Mouse (Mus musculus): ENCODE results near the gene Olfr466. TPM values are rescaled to one million over a fixed set of nuclear protein-coding genes. Genes with fewer than 3 reads are reported as not detected.

Olfr466 gene
- total and polyA plus RNA-seq, 2 experiments: not detected

DNA sequence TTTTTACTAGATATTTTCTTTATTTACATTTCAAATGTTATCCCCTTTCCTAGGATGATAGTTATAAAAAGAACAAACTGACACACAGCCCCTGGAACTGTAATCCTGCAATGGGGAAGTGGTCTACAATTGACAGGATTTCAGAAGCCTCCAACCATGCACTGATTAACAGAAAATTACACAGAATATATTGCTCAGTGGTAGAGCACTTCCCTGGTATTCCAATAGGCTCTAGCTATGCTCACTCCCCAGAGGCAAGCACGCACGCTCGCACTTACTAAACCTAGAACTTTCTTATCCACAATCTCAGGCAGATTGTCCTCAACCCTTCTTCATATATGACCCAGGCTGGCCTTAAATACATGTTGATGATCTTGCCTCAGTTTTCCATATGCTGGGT is 36.8 kb upstream of the Olfr466 start:
- 74% methylated on average over 3 of the region's 3 CpGs for WGBS
- no peak for DNase-seq (ENCODE audit: extremely low read depth, low read depth, low spot score)
- Histone ChIP-seq H3K79me2 (ENCODE audit: control insufficient read depth, insufficient read depth, low read length) (peaks cover 1% of the 10 kb centered on the region; the same call in 1 of the 2 replicates), H3K4me1 (ENCODE audit: control insufficient read depth, insufficient read depth, low read length) (peaks cover under 1% of the 10 kb centered on the region; the same call in 1 of the 2 replicates), H3K27me3 (ENCODE audit: control insufficient read depth, insufficient read depth, low read length) (no peaks in the 10 kb centered on the region), H3K9ac (ENCODE audit: low read depth, low read length) (no peak overlapping the region), H3K4me3 (ENCODE audit: insufficient read depth, low read depth, low read length) (no peak overlapping the region; the same call in 1 of the 2 replicates), H3K36me3 (ENCODE audit: control insufficient read depth, insufficient read depth, low read length) (no peaks in the 10 kb centered on the region), H3K27ac (replicated peaks; ENCODE audit: insufficient read depth, low read depth, low read length) (no peak overlapping the region)
- TF ChIP-seq POLR2A (IDR thresholded peaks at IDR 0.05; ENCODE audit: extremely low read depth, insufficient read depth, low read length) (no peak), CTCF (IDR thresholded peaks at IDR 0.05; ENCODE audit: low read depth, low read length) (no peak)

DNA sequence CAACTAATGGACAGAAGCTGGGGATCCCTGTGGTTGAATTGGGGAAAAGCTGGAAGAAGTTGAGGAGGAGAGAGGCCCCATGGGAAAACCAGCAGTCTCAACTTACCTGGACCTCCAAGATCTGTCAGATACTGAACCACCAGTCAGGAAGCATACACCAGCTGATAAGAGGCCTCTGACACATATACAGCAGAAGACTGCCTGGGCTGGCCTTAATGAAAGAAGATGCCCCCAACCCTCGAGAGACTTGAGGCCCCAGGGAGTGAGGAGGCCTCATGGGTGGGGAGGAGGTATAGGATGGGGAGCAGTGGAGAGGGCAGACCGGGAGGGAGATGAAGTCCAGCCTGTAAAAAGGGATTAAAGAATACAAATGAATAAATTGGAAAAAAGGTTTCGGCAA is 29.1 kb upstream of the Olfr466 start:
- 68% methylated on average over 3 of the region's 3 CpGs for WGBS

DNA sequence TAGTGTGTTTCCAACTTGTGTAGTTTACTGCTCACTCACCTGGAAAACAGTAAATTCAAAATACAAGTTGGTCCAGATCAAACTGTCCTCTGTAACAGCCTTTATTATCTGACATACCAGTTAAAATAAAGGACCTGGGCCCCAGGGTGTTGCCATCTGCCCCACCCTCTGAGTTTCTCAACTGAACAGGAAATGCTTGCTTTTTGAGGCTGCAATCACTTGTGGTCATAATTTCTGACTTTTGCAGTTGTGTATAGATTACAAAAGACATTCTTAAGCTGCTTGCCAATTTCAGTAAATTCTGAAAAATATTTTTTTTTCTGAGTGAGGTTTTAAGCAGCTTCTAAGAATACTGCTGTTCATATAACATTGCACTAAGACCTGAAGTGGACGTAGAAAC is 27.9 kb upstream of the Olfr466 start:
- DNase-seq (ENCODE audit: extremely low read depth, low read depth, low spot score): no peak

More for the DNA sequence above, 29.1 kb upstream of the Olfr466 start:
- H3K27ac ChIP-seq (replicated peaks; ENCODE audit: insufficient read depth, low read depth, low read length): no peak overlapping the region
- H3K9ac ChIP-seq (ENCODE audit: low read depth, low read length): no peak overlapping the region
- TF ChIP-seq POLR2A (IDR thresholded peaks at IDR 0.05; ENCODE audit: extremely low read depth, insufficient read depth, low read length): no peak
- no peak for TF ChIP-seq CTCF (IDR thresholded peaks at IDR 0.05; ENCODE audit: low read depth, low read length)
- no peak for DNase-seq (ENCODE audit: extremely low read depth, low read depth, low spot score)
- no peaks in the 10 kb centered on the region for H3K27me3 ChIP-seq (ENCODE audit: control insufficient read depth, insufficient read depth, low read length)
- no peaks in the 10 kb centered on the region for H3K79me2 ChIP-seq (ENCODE audit: control insufficient read depth, insufficient read depth, low read length)
- no peaks in the 10 kb centered on the region for H3K4me1 ChIP-seq (ENCODE audit: control insufficient read depth, insufficient read depth, low read length)
- no peak overlapping the region for H3K4me3 ChIP-seq (ENCODE audit: insufficient read depth, low read depth, low read length)
- no peaks in the 10 kb centered on the region for H3K36me3 ChIP-seq (ENCODE audit: control insufficient read depth, insufficient read depth, low read length)

DNA sequence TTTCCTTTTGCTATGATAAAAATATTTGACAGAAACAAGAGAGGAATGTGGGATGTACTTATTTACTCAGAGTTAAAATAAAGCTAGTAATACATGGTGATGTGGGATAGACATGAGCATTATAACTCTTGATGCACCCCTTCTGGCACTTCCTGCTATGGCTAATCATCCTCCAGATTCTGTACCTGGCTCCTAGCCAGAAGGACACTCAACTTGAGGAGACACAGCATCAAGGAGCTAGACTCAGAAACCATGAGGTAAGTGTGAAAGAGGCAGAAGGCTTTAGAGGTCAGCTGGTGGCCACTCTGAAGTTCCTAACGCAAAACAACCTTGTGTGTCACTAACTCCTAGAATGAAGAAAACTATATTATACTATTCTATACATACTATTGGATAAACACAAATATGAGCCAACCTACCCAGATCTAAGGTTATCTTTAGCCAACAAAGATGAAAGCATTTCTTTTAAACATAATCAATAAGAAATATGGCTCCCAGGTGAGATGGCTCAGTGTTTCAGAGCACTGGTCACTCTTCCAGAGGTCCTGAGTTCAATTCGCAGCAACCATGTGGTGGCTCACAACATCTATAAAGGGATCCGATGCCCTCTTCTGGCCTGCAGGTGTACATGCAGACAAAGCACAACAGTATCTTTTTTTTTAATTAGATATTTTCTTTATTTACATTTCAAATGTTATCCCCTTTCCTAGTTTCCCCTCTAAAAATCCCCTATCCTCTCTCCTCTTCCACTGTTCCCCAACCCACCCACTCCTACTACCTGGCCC is 22.8 kb upstream of the Olfr466 start:
- WGBS: 57% methylated on average over 3 of the region's 3 CpGs
- H3K36me3 ChIP-seq (ENCODE audit: control insufficient read depth, insufficient read depth, low read length): no peaks in the 10 kb centered on the region
- peak; percentile 12 for DNase-seq (ENCODE audit: extremely low read depth, low read depth, low spot score)

More for the DNA sequence above, 27.9 kb upstream of the Olfr466 start:
- 93% methylated on average over 1 of the region's 1 CpGs for WGBS
- no peaks in the 10 kb centered on the region for H3K27me3 ChIP-seq (ENCODE audit: control insufficient read depth, insufficient read depth, low read length)
- TF ChIP-seq CTCF (IDR thresholded peaks at IDR 0.05; ENCODE audit: low read depth, low read length) (no peak), POLR2A (IDR thresholded peaks at IDR 0.05; ENCODE audit: extremely low read depth, insufficient read depth, low read length) (no peak)
- no peaks in the 10 kb centered on the region for H3K79me2 ChIP-seq (ENCODE audit: control insufficient read depth, insufficient read depth, low read length)
- H3K4me1 ChIP-seq (ENCODE audit: control insufficient read depth, insufficient read depth, low read length): no peaks in the 10 kb centered on the region
- H3K27ac ChIP-seq (replicated peaks; ENCODE audit: insufficient read depth, low read depth, low read length): no peak overlapping the region
- no peak overlapping the region for H3K4me3 ChIP-seq (ENCODE audit: insufficient read depth, low read depth, low read length)
- no peak overlapping the region for H3K9ac ChIP-seq (ENCODE audit: low read depth, low read length)
- no peaks in the 10 kb centered on the region for H3K36me3 ChIP-seq (ENCODE audit: control insufficient read depth, insufficient read depth, low read length)

DNA sequence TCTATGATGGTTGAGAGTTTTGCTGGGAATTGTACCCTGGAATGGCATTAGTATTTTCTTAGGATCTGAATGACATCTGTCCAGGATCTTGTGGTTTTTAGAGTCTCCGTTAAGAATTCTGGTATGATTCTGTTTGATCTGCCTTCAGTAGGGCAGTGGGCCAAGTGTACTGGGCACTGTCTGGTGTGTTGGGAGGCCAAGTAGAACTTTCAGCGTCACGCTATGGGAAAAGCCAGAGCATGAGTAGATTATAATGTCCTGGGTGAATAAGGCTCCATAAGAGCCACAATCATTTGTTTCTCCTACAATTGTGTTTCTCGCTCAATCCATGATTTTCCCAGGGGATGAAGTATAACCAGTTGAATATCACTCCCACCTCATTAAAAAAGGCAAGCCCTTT is 12.3 kb upstream of the Olfr466 start, which contains the start of gene Olfr465-ps1:
Gene Olfr465-ps1, plus strand, starts transcription at position 301 of the 400 bp plus-strand sequence.
- H3K4me3 ChIP-seq (ENCODE audit: insufficient read depth, low read depth, low read length): no peak within 1 kb of the TSS
- WGBS: 68% methylated on average over 4 of the region's 4 CpGs

More for the DNA sequence above, 22.8 kb upstream of the Olfr466 start:
- H3K27ac ChIP-seq (replicated peaks; ENCODE audit: insufficient read depth, low read depth, low read length): no peak overlapping the region
- H3K9ac ChIP-seq (ENCODE audit: low read depth, low read length): no peak overlapping the region
- TF ChIP-seq POLR2A (IDR thresholded peaks at IDR 0.05; ENCODE audit: extremely low read depth, insufficient read depth, low read length) (no peak), CTCF (IDR thresholded peaks at IDR 0.05; ENCODE audit: low read depth, low read length) (peak; percentile 37; the same call in 1 of the 2 replicates)
- no peak overlapping the region for H3K4me3 ChIP-seq (ENCODE audit: insufficient read depth, low read depth, low read length)
- no peaks in the 10 kb centered on the region for H3K27me3 ChIP-seq (ENCODE audit: control insufficient read depth, insufficient read depth, low read length)
- H3K79me2 ChIP-seq (ENCODE audit: control insufficient read depth, insufficient read depth, low read length): no peaks in the 10 kb centered on the region
- H3K4me1 ChIP-seq (ENCODE audit: control insufficient read depth, insufficient read depth, low read length): no peaks in the 10 kb centered on the region

DNA sequence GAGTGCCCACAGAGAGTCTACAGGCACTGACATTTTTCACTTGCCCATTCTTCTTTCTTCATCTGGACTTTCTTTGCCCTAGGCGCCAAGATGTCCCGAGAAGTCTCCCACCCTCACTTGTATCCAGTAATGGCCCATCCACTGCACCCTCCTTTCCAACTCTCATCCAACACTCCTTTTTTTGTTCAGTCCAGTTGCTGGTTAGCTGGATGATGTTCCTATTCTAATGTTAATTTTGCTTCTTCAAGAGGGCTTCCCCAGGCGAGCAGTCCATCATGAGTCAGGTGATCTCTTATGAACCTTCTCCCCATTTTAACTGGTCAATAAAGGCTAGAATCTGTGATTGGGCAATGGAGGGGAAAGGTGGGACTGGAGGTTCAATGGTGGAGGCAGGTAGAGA is 24.1 kb downstream of the Olfr466 start:
- no peak overlapping the region for H3K9ac ChIP-seq (ENCODE audit: low read depth, low read length)
- WGBS: 82% methylated on average over 3 of the region's 3 CpGs
- H3K4me3 ChIP-seq (ENCODE audit: insufficient read depth, low read depth, low read length): no peak overlapping the region
- no peaks in the 10 kb centered on the region for H3K36me3 ChIP-seq (ENCODE audit: control insufficient read depth, insufficient read depth, low read length)
- H3K27me3 ChIP-seq (ENCODE audit: control insufficient read depth, insufficient read depth, low read length): no peaks in the 10 kb centered on the region; the same call in 1 of the 2 replicates
- TF ChIP-seq CTCF (IDR thresholded peaks at IDR 0.05; ENCODE audit: low read depth, low read length): no peak
- no peak for TF ChIP-seq POLR2A (IDR thresholded peaks at IDR 0.05; ENCODE audit: extremely low read depth, insufficient read depth, low read length)
- no peak overlapping the region for H3K27ac ChIP-seq (replicated peaks; ENCODE audit: insufficient read depth, low read depth, low read length)
- no peak for DNase-seq (ENCODE audit: extremely low read depth, low read depth, low spot score)
- H3K4me1 ChIP-seq (ENCODE audit: control insufficient read depth, insufficient read depth, low read length): peaks cover 3% of the 10 kb centered on the region; the same call in 1 of the 2 replicates
- H3K79me2 ChIP-seq (ENCODE audit: control insufficient read depth, insufficient read depth, low read length): no peaks in the 10 kb centered on the region

More for the DNA sequence above, 12.3 kb upstream of the Olfr466 start, which contains the start of gene Olfr465-ps1:
- Histone ChIP-seq H3K79me2 (ENCODE audit: control insufficient read depth, insufficient read depth, low read length) (no peaks in the 10 kb centered on the region), H3K27me3 (ENCODE audit: control insufficient read depth, insufficient read depth, low read length) (no peaks in the 10 kb centered on the region), H3K27ac (replicated peaks; ENCODE audit: insufficient read depth, low read depth, low read length) (no peak within 1 kb of the TSS), H3K4me1 (ENCODE audit: control insufficient read depth, insufficient read depth, low read length) (no peaks in the 10 kb centered on the region), H3K9ac (ENCODE audit: low read depth, low read length) (no peak within 1 kb of the TSS), H3K36me3 (ENCODE audit: control insufficient read depth, insufficient read depth, low read length) (no peaks in the 10 kb centered on the region)
- TF ChIP-seq CTCF (IDR thresholded peaks at IDR 0.05; ENCODE audit: low read depth, low read length) (no peak), POLR2A (IDR thresholded peaks at IDR 0.05; ENCODE audit: extremely low read depth, insufficient read depth, low read length) (no peak)
- no peak for DNase-seq (ENCODE audit: extremely low read depth, low read depth, low spot score)
